Mouse (Mus musculus) natural killer cell, adult 2 months (primary cell): ENCODE results near the gene Glod5.

Source experiments
- DNase-seq, 2 experiments: peaks; one replicate each; pipeline ENCODE4 v3.0.0; 2022; ENCODE audit warnings: low spot score in 2 of 2

Gene Glod5

GRCm38 (mm10) chrX:7968226-7968625, 50.1 kb downstream of the Glod5 start:
- no peak for DNase-seq

DNA sequence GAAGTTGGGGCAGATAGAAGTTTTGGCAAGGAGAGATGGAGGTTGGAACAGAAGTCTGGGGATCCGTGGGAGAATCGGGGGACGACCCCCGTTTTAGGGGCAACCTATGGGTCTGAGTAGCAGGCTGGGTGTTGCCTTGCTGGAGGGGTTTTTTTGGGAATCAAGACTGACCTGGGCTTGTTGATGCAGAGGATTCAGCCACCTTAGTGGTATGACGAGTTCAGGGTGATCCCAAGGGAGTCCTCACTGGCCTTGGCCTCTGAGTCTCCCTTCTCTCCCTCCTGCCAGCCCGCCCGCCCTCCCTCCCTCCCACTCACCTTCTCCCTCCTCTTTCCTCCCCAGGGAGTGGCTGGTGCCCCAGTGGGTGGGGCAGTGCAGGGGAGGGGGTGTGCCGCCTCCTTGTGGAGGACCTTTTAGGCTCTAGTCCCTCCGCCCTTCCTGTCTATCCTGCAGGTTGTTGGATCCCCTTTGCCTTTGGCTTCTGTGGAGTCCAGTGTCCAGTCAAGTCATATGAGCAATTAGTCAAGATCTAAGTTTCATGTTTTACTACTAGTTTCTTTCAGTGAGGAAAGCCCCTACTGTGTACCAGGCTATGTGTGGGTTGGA, 50.6 kb downstream of the Glod5 start:
- DNase-seq: no peak

GRCm38 (mm10) chrX:7966161-7966560, 52.1 kb downstream of the Glod5 start:
- no peak for DNase-seq

DNA sequence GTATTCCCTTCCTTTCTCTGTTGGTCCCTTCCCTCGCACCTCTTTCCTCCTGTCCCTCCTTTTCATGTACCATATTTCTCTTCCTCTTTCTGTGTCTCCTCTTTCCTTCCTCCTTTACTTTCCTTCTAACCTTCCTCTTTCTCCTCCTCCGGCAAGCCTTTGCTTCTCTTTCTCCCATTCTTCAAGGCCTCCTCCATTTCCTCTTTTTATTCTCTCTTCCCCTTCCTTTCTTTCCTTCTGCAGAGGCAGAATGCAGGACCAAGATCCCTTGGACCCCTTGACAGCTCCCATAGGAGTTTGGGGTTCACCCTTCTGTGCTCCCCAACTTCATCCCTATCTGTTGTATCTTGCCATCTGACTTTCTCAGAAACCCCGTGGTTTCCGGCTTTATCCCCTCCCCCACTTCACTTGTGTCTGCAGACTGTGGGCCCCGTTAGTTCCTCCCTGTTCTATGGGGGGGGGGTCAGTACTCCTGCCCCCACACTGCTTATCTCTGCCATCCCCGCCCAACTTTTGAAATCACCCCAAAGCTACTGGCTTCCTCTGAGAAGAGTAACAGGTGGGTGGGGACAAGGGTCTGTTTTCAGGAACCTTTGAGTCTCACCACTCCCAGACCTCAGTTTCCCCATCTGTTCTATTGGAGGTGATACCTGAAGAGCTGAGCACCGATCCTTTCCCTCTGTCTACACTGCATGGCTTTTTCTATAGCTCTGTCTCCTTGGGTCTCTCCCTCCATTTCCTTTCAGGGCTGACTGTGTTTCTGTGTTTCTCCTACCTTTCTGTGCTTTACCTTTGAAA, 54.3 kb downstream of the Glod5 start:
- DNase-seq: no peak

DNA sequence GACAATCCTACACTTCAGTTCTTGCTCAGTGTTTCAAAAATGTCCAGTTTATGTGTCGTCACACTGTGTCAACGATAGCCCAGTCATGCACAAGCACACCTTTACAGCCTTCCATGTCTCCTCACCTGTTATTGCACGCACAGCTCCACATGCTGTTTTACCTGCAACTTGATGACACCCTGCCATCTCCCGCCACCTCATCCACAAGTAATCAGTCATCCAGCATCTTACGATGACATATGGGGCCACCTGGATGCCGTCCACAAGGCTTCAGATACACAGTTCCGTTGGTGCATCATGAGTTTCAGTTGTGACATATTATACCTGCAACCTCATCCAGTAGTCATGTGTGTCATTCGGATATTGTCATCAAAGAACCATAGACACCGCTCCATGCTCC, 59.4 kb downstream of the Glod5 start:
- no peak for DNase-seq
